Mouse (Mus musculus) forebrain, embryonic 16.5 days (tissue): ENCODE measurements at regions not wholly inside any gene's neighbourhood (a gene's known extent, or its start where the extent isn't known, plus 50 kb on each side); places are given as distances from the start of the nearest gene placed in this dataset.
"Not testable (repeated sequence)": the region's sequence is repeated elsewhere in the genome, so short reads cannot be mapped to it uniquely, and the experiment has no call there.

ENCODE experiments used
- ATAC-seq: fragments of 200-750 bp; cut with Nextera tagmentation; 2 replicates; pipeline ENCODE4 v1.8.0; 2017; ENCODE audit warnings: mild to moderate bottlenecking, moderate library complexity
- H3K27ac ChIP-seq: fragments of 300-500 bp; sonication (generic); 2 replicates; pipeline ENCODE4 v1.5.1; 2014; ENCODE audit warnings: low read length, control low read depth
- H3K27me3 ChIP-seq: fragments of 300-500 bp; sonication (generic); replicated peaks from 2 replicates; pipeline ENCODE4 v1.6.1; 2014; ENCODE audit warnings: low read length; ENCODE audit not compliant: control insufficient read depth, insufficient read depth
- H3K36me3 ChIP-seq: fragments of 300-500 bp; sonication (generic); 2 replicates; pipeline ENCODE4 v1.6.1; 2014; ENCODE audit not compliant: control insufficient read depth, insufficient read depth
- H3K4me1 ChIP-seq: fragments of 300-500 bp; sonication (generic); replicated peaks from 2 replicates; pipeline ENCODE4 v1.6.1; 2014; ENCODE audit warnings: low read length; ENCODE audit not compliant: control insufficient read depth, insufficient read depth
- H3K4me2 ChIP-seq: fragments of 300-500 bp; sonication (generic); 2 replicates; pipeline ENCODE4 v1.6.1; 2014; ENCODE audit warnings: mild to moderate bottlenecking, low read length, control low read depth
- H3K4me3 ChIP-seq: fragments of 300-500 bp; sonication (generic); replicated peaks from 2 replicates; pipeline ENCODE4 v1.5.1; 2014; ENCODE audit warnings: mild to moderate bottlenecking, low read length, control low read depth
- H3K9ac ChIP-seq: fragments of 300-500 bp; sonication (generic); replicated peaks from 2 replicates; pipeline ENCODE4 v1.6.1; 2014; ENCODE audit warnings: low read depth, low read length, control low read depth
- H3K9me3 ChIP-seq: fragments of 300-500 bp; sonication (generic); 2 replicates; pipeline ENCODE4 v1.6.1; 2016; ENCODE audit warnings: low read length; ENCODE audit not compliant: control insufficient read depth
- WGBS: fragments of 180-500 bp; shearing (Covaris S2); extraction: QIAGEN DNeasy Blood & Tissue Kit; methylation state at CpG from one replicate; pipeline ENCODE4 v1.1.7; 2014; 5-methylcytosine and 5-hydroxymethylcytosine counted together

DNA sequence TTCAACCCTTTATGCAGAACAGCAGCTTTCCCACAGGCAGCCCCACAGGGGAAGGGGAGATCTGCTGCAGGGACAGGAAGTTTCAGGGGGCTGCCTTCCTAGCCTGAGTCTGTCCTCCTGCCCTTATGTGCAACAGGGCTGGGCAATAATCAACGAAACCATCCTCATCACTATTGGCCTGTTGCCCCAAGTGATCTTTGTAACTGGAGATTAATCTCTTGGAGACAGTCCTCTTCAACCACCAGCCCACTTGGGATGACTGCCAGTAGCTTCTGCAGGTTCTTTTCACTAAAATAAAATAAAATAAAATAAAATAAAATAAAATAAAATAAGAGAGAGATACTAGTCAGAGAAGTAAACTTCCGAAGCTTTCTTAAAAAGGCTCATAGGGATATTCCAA is 85.5 kb upstream of the Mocs1 start:
- H3K9me3 ChIP-seq = no peaks in the 10 kb centered on the region; the same call in 1 of the 2 replicates
- ATAC-seq = no peak
- no peaks in the 10 kb centered on the region for H3K27me3 ChIP-seq
- no peak overlapping the region for H3K4me2 ChIP-seq
- H3K36me3 ChIP-seq = no peaks in the 10 kb centered on the region
- H3K27ac ChIP-seq = no peak overlapping the region
- H3K4me3 ChIP-seq = no peak overlapping the region
- H3K4me1 ChIP-seq = no peaks in the 10 kb centered on the region
- no peak overlapping the region for H3K9ac ChIP-seq
- WGBS = 79% methylated on average over 2 of the region's 2 CpGs

DNA sequence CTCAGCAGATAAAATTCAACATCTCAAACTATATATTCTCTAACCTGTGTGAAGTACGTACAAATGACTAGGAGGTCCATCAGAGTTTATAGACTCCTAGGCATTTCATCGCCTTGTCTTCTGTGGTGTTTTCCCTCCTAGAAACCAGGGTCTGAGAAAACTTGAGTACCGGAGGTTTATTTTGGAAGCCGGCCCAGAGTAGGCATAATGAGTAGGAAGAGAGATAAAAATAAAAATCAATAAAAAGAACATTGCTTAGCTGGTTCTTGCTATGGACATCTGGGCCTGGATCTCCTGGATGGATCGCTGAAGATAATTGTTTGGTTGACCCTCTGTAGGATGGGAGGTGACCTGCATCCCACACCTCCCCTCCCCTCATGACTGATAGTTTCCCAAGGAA is 81.5 kb upstream of the Mocs1 start:
- 95% methylated on average over 5 of the region's 5 CpGs for WGBS
- H3K9me3 ChIP-seq = no peaks in the 10 kb centered on the region
- no peak overlapping the region for H3K4me2 ChIP-seq
- H3K27me3 ChIP-seq = no peaks in the 10 kb centered on the region
- H3K4me1 ChIP-seq = no peaks in the 10 kb centered on the region
- H3K27ac ChIP-seq = no peak overlapping the region
- no peak overlapping the region for H3K4me3 ChIP-seq
- no peak overlapping the region for H3K9ac ChIP-seq
- H3K36me3 ChIP-seq = no peaks in the 10 kb centered on the region
- no peak for ATAC-seq

DNA sequence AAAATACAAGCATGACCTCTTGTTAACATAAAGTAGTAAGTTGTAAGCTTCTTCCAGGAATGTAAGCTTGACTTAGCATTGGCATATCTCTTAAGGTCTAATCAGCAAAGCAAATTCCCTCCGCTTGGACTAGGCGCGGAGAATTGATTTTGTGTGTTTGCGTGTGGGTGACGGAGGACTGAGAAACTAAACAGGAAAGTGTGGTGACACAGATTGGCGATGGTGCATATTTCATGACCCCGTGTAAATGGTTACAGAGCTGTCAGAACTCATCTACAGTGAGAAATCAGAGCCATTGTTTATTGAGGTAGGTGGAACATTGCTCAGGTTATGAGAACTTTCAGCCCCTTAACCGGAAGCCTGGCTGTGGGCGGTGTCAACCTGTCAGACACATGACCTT is 78.8 kb upstream of the Mocs1 start:
- H3K9ac ChIP-seq = no peak overlapping the region
- no peaks in the 10 kb centered on the region for H3K27me3 ChIP-seq
- H3K4me3 ChIP-seq = no peak overlapping the region
- H3K9me3 ChIP-seq = no peaks in the 10 kb centered on the region
- ATAC-seq = no peak
- H3K4me1 ChIP-seq = no peaks in the 10 kb centered on the region
- H3K36me3 ChIP-seq = no peaks in the 10 kb centered on the region
- 91% methylated on average over 9 of the region's 9 CpGs for WGBS
- H3K4me2 ChIP-seq = no peak overlapping the region
- no peak overlapping the region for H3K27ac ChIP-seq

DNA sequence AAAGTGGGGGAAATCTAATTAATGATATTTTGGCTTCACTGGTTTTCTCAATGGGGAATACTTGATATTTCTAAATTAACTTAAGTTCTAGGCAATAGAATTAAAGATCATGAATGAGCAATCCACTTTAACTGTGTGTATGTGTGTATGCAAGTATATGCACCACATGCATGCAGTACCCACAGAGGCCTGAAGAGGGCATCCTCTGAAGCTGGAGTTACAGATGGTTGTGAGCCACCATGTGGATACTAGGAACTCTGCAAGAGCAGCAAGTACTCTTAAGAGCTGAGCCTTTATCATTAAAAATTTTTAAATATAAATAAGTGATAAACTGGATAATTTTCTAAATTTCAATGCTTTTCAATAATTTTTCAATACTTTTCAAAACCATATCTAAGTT is 69.0 kb upstream of the Mocs1 start:
- no peak overlapping the region for H3K4me3 ChIP-seq
- H3K9me3 ChIP-seq = no peaks in the 10 kb centered on the region
- no peaks in the 10 kb centered on the region for H3K36me3 ChIP-seq
- H3K4me1 ChIP-seq = no peaks in the 10 kb centered on the region
- no peak overlapping the region for H3K4me2 ChIP-seq
- no peak for ATAC-seq
- no peak overlapping the region for H3K9ac ChIP-seq
- no peaks in the 10 kb centered on the region for H3K27me3 ChIP-seq
- H3K27ac ChIP-seq = no peak overlapping the region

DNA sequence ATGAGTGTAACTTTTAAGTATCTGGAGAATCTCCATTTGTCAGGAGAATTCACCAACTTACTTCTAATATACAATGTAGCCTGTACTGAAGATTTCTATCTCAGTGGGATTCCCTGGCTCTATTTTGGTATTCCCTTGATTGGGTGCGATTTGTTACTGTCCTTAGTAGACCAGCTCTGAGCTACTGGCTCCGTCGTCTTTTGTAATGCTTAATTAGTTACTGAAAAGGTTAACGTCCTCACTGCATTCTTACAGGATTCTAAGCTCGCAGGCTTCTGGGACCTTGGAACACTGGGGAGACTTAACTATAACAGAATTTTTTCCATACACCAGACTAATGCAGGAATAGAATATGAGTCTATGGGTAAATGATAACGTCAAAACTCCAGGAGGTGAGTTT is 67.9 kb upstream of the Mocs1 start:
- not testable (repeated sequence) for H3K9me3 ChIP-seq, H3K27me3 ChIP-seq, H3K9ac ChIP-seq, H3K4me2 ChIP-seq, H3K27ac ChIP-seq, H3K4me1 ChIP-seq, ATAC-seq, H3K36me3 ChIP-seq, H3K4me3 ChIP-seq
- 11% methylated on average over 6 of the region's 6 CpGs for WGBS

DNA sequence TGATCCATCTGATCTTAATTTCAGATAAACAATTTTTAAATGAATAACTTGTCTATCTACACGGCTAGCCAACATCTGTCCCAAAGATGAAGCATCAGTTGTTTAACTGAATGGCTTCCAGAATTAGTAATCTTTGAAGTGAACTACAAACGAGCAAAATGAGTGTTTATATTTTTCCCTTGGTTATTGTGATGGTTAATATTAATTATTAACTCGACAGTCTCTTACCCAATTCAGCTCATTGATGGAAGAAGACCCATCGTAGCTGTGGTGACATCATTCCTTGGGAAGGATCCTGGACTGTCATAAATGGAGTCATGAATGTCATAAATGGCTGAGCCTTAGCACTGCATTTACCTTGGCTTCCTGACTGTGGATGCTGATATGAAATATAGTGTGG is 60.4 kb upstream of the Mocs1 start:
- no peak overlapping the region for H3K4me2 ChIP-seq
- H3K4me1 ChIP-seq = no peaks in the 10 kb centered on the region
- ATAC-seq = no peak
- no peak overlapping the region for H3K4me3 ChIP-seq
- WGBS = 85% methylated on average over 4 of the region's 4 CpGs
- no peak overlapping the region for H3K9ac ChIP-seq
- H3K27me3 ChIP-seq = no peaks in the 10 kb centered on the region
- no peak overlapping the region for H3K27ac ChIP-seq
- no peaks in the 10 kb centered on the region for H3K9me3 ChIP-seq
- no peaks in the 10 kb centered on the region for H3K36me3 ChIP-seq

DNA sequence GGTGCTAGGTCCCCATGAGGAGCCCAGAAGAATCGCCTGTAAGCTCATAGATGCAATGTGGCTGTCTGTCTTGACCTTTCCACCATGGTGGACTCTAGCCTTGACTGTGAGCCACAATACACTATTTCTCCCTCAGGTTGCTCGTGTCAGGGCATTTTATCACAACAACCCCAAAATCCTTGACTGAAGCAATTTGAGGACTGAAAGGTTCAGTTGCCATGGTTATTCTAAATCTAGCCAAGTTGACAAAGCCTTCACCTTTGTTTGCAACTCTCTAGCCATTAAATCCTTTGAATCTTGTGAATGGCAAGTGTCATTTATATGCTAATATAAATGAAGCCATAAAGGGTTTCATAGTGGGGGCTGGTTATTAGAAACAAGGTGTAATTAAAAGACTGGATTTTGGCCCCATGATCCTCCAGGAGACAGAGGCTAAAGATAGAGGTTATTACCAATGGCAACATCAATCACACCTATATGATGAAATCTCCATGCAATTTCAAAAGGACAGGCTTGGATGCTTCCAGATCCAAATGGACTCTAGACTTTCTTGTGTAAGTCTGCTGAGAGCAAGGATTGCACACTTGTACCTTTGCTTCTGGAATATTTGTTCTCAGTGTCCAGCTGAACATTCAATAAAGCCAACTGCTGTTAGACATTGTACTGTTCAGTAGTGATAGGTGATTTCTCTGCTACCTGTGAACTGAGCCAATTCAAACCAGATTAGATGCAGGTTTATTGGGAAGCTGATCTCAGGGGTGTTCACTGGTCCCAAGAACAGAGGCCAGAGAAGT is 59.5 kb upstream of the Mocs1 start:
- ATAC-seq = no peak
- no peaks in the 10 kb centered on the region for H3K36me3 ChIP-seq
- no peak overlapping the region for H3K4me3 ChIP-seq
- H3K4me2 ChIP-seq = no peak overlapping the region
- 25% methylated on average over 2 of the region's 2 CpGs for WGBS
- no peaks in the 10 kb centered on the region for H3K4me1 ChIP-seq
- no peak overlapping the region for H3K27ac ChIP-seq
- H3K9me3 ChIP-seq = no peaks in the 10 kb centered on the region
- no peak overlapping the region for H3K9ac ChIP-seq
- no peaks in the 10 kb centered on the region for H3K27me3 ChIP-seq

DNA sequence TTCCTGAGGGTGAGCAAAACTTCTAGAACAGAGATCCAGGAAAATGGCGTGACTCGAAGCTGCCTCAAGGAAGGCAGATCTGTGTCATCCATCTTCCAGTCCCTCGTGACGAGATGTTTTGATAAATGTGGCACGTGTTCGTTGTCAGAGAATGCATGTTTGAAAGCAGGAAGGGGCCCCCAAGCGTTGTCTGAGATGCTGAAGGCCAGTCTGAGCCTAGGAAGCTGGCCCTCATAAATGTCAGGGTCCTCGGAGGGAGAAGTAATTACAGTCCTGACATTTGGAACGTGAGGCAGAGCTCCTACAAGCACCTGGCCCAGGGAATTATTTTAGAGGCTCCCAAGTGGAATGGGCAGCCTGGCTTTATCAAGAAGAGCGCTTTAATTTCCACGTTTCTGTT is 50.5 kb upstream of the Mocs1 start:
- no peak for ATAC-seq
- Histone ChIP-seq H3K4me1 (no peaks in the 10 kb centered on the region), H3K36me3 (no peaks in the 10 kb centered on the region), H3K9ac (no peak overlapping the region), H3K27me3 (no peaks in the 10 kb centered on the region), H3K4me2 (no peak overlapping the region), H3K4me3 (no peak overlapping the region), H3K9me3 (no peaks in the 10 kb centered on the region), H3K27ac (no peak overlapping the region)
- 77% methylated on average over 11 of the region's 11 CpGs for WGBS
